Mouse (Mus musculus) limb, embryonic 11.5 days (tissue): ENCODE measurements around the gene Ap5b1. TPM values are rescaled to one million over a fixed set of nuclear protein-coding genes. Genes with fewer than 3 reads are reported as not detected.

Experiments
- ATAC-seq: fragments of 200-750 bp; cut with Nextera tagmentation; 2 replicates; pipeline ENCODE4 v1.8.0; 2017; ENCODE audit warnings: low read depth; ENCODE audit not compliant: insufficient number of reproducible peaks, low FRiP score, low TSS enrichment
- DNase-seq: peaks from one replicate; pipeline ENCODE4 v3.0.0-alpha.2; 2015; ENCODE audit warnings: low spot score
- H3K27ac ChIP-seq: fragments of 300-500 bp; sonication (generic); replicated peaks from 2 replicates; pipeline ENCODE4 v1.5.1; 2014; ENCODE audit warnings: low read depth, mild to moderate bottlenecking, low read length
- H3K27me3 ChIP-seq: fragments of 300-500 bp; sonication (generic); 2 replicates; pipeline ENCODE4 v1.6.1; 2014; ENCODE audit warnings: mild to moderate bottlenecking, low read length, mixed read lengths; ENCODE audit not compliant: control insufficient read depth, insufficient read depth
- H3K36me3 ChIP-seq: fragments of 300-500 bp; sonication (generic); 2 replicates; pipeline ENCODE4 v1.6.1; 2014; ENCODE audit warnings: mild to moderate bottlenecking, low read length, moderate library complexity, mixed read lengths; ENCODE audit not compliant: control insufficient read depth, insufficient read depth
- H3K4me1 ChIP-seq: fragments of 300-500 bp; sonication (generic); 2 replicates; pipeline ENCODE4 v1.6.1; 2014; ENCODE audit warnings: low read length, mixed read lengths; ENCODE audit not compliant: control insufficient read depth, insufficient read depth
- H3K4me2 ChIP-seq: fragments of 300-500 bp; sonication (generic); 2 replicates; pipeline ENCODE4 v1.6.1; 2014; ENCODE audit warnings: low read depth, mild to moderate bottlenecking, moderate library complexity; ENCODE audit not compliant: severe bottlenecking
- H3K4me3 ChIP-seq: fragments of 300-500 bp; sonication (generic); 2 replicates; pipeline ENCODE4 v1.5.1; 2014; ENCODE audit warnings: low read depth, low read length
- H3K9ac ChIP-seq: fragments of 300-500 bp; sonication (generic); 2 replicates; pipeline ENCODE4 v1.6.1; 2014; ENCODE audit warnings: mild to moderate bottlenecking, low read length
- H3K9me3 ChIP-seq: fragments of 300-500 bp; sonication (generic); 2 replicates; pipeline ENCODE4 v1.6.1; 2016; ENCODE audit warnings: low read length; ENCODE audit not compliant: control insufficient read depth
- WGBS: fragments of 180-500 bp; shearing (Covaris S2); extraction: QIAGEN DNeasy Blood & Tissue Kit; methylation state at CpG from one replicate; pipeline ENCODE4 v1.1.7; 2014; 5-methylcytosine and 5-hydroxymethylcytosine counted together
- polyA plus RNA-seq: library from polyadenylated mRNA; unstranded; fragments of >200 nt; fragmentation: Nextera tagmentation; extraction: Ambion mirVana; gene quantifications from 2 replicates; pipeline ENCODE4 v1.2.1, GENCODE M21; 2014

The Ap5b1 gene
- polyA plus RNA-seq, 1 experiment from 2014 or later = 1.2 TPM

DNA sequence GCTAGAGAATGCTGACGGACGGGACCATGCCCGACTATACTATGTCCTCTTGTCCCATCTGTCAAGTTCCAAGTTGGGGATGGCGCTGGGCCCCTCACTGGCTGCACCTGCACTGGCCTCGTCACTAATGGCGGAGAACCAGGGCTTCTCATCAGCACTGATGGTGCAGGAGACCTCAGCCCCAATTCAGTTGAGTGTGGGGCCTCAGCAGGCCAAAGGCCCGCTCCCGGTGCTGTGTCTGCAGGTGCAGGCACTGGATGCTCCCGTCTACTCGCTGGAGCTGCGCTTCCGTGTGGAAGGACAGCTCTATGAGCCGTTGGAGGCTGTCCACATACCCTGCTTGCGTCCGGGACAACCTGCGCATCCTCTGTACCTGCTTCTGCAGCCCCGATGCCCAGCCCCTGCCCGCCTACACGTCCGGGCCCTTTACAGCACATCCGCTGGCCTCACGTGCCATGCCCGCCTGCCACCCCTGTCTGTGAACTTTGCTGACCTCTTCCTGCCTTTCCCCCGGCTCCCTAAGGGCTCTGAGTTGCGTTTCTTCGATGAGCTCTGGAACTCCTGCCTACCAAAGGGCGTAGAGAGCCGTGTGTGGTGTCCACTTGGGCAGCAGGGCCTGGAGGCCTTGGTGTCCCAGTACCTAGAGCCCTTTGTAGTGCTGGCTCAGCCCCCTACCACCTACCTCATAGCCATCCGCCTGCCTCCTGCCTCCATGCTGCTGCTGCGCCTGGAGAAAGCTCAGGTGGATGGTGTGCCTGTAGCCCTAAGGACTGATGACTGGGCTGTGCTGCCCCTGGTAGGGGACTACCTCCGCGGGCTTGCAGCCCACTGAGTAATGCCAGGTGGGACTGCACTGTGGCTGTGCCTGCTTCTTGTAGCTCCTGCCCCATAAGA, 2.8 kb downstream of the Ap5b1 start:
- 0 out of 2 replicates have a peak overlapping the region, but pooled peaks have one; percentile 3 for H3K4me3 ChIP-seq
- no peaks in the 10 kb centered on the region for H3K9me3 ChIP-seq
- H3K36me3 ChIP-seq = peaks cover 2% of the 10 kb centered on the region; the same call in 1 of the 2 replicates
- WGBS = 87% methylated on average over 32 of the region's 32 CpGs
- peaks cover 16% of the 10 kb centered on the region for H3K4me1 ChIP-seq
- ATAC-seq = no peak
- H3K27ac ChIP-seq = no peak overlapping the region
- no peak overlapping the region for H3K4me2 ChIP-seq
- 0 out of 2 replicates have a peak, but pooled peaks cover 3% of the 10 kb centered on the region for H3K27me3 ChIP-seq
- DNase-seq = no peak
- no peak overlapping the region for H3K9ac ChIP-seq

DNA sequence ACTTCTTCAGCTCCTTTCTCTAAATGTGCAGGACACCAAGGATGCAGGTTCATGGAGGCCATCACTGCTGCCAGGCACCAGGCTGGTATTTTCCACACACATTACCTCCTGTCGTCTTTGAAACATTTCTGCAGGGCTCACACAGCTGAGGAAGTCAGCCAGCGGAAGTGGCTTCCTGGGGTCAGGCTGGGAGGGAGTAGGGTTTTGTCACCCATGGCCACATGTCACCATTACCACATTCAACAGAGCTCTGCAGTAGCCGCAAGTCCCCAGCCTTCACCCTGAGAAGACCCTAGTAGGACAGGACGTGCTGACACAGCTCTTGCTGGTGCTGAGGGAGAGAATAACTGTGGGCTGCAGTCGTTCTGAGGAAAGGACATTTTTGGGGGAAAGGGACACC, 4.0 kb downstream of the Ap5b1 start:
- 66% methylated on average over 5 of the region's 5 CpGs for WGBS
- ATAC-seq = no peak
- no peaks in the 10 kb centered on the region for H3K9me3 ChIP-seq
- H3K36me3 ChIP-seq = peaks cover 2% of the 10 kb centered on the region; the same call in 1 of the 2 replicates
- no peak overlapping the region for H3K4me2 ChIP-seq
- peaks cover 14% of the 10 kb centered on the region for H3K4me1 ChIP-seq
- no peak overlapping the region for H3K27ac ChIP-seq
- H3K9ac ChIP-seq = no peak overlapping the region
- DNase-seq = no peak
- no peak overlapping the region for H3K4me3 ChIP-seq
- 0 out of 2 replicates have a peak, but pooled peaks cover 1% of the 10 kb centered on the region for H3K27me3 ChIP-seq

DNA sequence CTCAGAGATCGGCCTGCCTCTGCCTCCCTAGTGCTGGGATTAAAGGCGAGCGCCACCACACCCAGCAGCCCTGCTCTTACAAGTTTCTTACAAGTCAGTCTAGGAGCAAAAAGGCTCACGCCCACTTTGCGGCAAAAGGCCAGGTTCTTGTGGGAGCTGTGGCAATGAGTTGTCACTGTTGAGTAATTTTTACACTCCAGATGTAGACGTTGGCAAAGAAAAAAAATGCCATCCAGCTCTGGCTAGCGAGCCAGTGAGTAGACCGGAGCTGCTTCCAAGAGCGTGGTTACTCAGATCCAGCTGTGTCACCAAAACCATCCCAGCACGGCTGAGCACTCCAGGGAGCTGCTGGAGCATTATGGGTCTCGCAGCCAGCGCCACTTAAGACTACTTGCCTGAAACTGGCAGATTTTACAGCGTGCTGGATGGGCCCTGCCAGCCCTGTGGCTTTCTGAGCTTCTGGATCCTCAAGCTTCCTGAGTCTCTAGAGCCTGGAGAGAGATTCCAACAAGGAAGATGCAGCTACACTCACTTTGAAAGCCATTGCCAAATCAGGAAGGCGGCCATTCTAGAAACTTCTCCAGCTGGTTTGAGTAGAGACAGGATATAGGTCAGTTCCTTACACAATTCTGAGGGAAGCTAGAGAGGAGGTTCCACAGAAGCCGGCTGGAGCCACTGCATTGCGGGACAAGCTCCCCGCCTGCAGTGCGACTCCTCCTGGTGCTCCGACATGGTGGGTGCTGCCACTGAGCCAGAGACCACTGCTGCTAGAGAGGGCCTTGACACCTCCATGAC, 4.7 kb downstream of the Ap5b1 start:
- no peak overlapping the region for H3K4me3 ChIP-seq
- ATAC-seq = no peak
- no peak overlapping the region for H3K27ac ChIP-seq
- peaks cover 11% of the 10 kb centered on the region for H3K4me1 ChIP-seq
- H3K9me3 ChIP-seq = no peaks in the 10 kb centered on the region
- no peak overlapping the region for H3K4me2 ChIP-seq
- H3K36me3 ChIP-seq = peaks cover under 1% of the 10 kb centered on the region; the same call in 1 of the 2 replicates
- DNase-seq = no peak
- H3K27me3 ChIP-seq = no peaks in the 10 kb centered on the region
- no peak overlapping the region for H3K9ac ChIP-seq
- 85% methylated on average over 19 of the region's 19 CpGs for WGBS

DNA sequence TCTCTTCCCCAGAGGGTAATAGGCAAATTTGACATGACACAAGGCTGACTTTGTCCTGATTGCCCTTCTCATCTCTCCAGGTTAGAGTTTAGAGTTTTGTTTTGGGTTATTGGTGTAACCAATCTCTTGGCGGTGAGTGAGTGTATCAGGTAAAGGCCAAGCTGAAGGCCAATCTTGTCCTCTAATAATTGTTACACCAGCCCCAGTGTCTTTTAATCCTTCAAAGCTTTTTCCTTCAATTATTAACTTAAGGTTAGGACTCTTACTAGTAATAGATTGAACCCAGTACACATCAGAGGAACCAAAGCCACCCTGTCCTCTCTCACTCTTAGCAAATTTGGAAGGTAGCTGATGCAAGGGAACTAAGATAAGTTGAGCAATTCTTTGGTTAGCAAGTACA, 7.5 kb downstream of the Ap5b1 start:
- H3K4me3 ChIP-seq = no peak overlapping the region
- H3K36me3 ChIP-seq = no peaks in the 10 kb centered on the region
- H3K27ac ChIP-seq = no peak overlapping the region
- ATAC-seq = no peak
- H3K27me3 ChIP-seq = no peaks in the 10 kb centered on the region
- H3K9ac ChIP-seq = no peak overlapping the region
- DNase-seq = no peak
- H3K4me2 ChIP-seq = no peak overlapping the region
- H3K4me1 ChIP-seq = no peaks in the 10 kb centered on the region
- WGBS = 98% methylated on average over 1 of the region's 1 CpGs
- no peaks in the 10 kb centered on the region for H3K9me3 ChIP-seq

DNA sequence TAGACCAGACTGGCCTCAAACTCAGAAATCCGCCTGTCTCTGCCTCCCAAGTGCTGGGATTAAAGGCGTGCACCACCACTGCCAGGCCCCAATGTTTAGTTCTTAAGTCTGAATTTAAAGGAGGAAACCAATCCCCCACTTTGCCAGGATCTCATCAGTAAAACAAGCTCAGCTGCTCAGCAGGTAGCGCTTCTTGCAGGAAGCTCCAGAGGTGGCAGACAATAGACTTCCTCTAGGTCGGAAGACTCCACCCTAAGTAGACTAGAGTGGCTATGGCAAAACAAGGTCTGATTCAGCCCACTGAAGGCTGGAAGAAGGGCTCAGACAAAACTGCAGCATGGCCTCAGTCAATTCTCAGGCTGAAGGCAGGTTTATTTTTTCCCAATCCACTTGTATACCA, 12.1 kb downstream of the Ap5b1 start:
- Histone ChIP-seq H3K9me3 (no peaks in the 10 kb centered on the region), H3K4me1 (no peaks in the 10 kb centered on the region), H3K4me3 (no peak overlapping the region), H3K27me3 (no peaks in the 10 kb centered on the region), H3K9ac (no peak overlapping the region), H3K4me2 (no peak overlapping the region), H3K27ac (no peak overlapping the region), H3K36me3 (no peaks in the 10 kb centered on the region)
- 78% methylated on average over 4 of the region's 4 CpGs for WGBS
- ATAC-seq = no peak
- no peak for DNase-seq

DNA sequence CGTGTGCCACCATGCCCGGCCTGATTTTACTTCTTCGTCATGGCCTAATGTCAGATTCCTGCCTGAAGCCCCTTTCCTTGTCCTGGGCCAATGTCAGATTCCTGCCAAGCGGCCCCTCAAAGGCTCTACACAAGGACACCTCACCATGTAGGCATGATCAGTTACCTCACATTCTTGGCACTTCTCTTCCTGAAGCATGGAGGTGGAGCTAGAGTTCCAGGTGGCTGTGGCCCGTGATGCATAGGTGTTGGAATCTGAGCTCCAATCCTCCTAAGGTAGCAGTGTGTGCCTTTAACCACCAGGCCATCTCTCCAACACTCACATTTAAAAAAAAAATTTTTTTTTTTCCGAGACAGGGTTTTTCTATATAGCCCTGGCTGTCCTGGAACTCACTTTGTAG, 13.0 kb downstream of the Ap5b1 start:
- Histone ChIP-seq H3K9me3 (no peaks in the 10 kb centered on the region), H3K4me2 (no peak overlapping the region), H3K27ac (no peak overlapping the region), H3K4me3 (no peak overlapping the region), H3K4me1 (no peaks in the 10 kb centered on the region), H3K27me3 (no peaks in the 10 kb centered on the region), H3K9ac (no peak overlapping the region), H3K36me3 (no peaks in the 10 kb centered on the region)
- no peak for DNase-seq
- WGBS = 85% methylated on average over 6 of the region's 6 CpGs
- no peak for ATAC-seq

DNA sequence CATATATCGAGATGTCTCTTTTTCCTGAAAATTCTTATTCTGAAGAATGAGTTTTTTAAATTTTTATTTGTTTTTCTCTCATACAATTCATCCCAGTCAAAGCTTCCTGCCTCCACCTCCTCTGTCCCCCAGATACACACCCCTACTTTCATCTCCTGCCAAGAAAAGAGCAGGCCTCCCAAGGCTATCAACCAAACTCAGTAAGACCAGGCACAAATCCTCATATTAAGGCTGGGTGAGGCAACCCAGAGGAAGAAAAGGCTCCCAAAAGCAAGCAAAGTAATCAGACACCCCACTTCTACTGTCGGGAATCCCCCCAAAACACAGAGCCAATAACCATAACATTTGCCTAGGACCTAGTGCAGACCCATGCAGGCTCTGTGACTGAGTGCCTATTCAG, 14.2 kb downstream of the Ap5b1 start:
- no peak overlapping the region for H3K27ac ChIP-seq
- no peaks in the 10 kb centered on the region for H3K27me3 ChIP-seq
- WGBS = 93% methylated on average over 2 of the region's 2 CpGs
- no peaks in the 10 kb centered on the region for H3K9me3 ChIP-seq
- H3K4me1 ChIP-seq = no peaks in the 10 kb centered on the region
- H3K4me2 ChIP-seq = no peak overlapping the region
- ATAC-seq = no peak
- no peak for DNase-seq
- no peak overlapping the region for H3K9ac ChIP-seq
- H3K4me3 ChIP-seq = no peak overlapping the region
- no peaks in the 10 kb centered on the region for H3K36me3 ChIP-seq

DNA sequence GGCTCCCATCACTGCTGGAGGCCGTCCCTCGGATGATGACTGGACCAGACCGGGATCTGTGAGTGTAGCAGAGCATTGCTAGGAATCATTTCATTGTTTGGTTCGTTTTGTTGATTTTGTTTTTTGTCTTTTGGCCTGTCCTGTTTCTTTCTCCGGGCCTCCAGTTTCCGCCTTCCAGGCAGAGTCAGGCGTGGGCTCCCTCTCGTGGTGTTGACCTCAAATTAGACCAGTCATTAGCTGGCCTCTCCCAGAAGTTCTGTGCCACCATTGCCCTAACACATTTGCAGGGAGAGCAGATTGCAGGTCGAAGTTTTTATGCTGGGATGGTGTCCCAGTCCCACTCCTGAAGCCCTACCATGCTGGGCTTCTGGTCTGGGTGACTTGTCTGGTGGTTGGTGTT, 21.3 kb downstream of the Ap5b1 start:
- Histone ChIP-seq H3K27ac (no peak overlapping the region), H3K9ac (no peak overlapping the region), H3K36me3 (no peaks in the 10 kb centered on the region), H3K4me1 (no peaks in the 10 kb centered on the region), H3K9me3 (no peaks in the 10 kb centered on the region), H3K4me3 (no peak overlapping the region), H3K27me3 (no peaks in the 10 kb centered on the region), H3K4me2 (no peak overlapping the region)
- ATAC-seq (no peak), DNase-seq (no peak)
- WGBS = 73% methylated on average over 9 of the region's 9 CpGs
